Comparison of ENCODE assay signal across 8 mouse cellular contexts in genomic region chr12:59039971-59040844, GRCm38 (mm10). TPM values are rescaled to one million over a fixed set of nuclear protein-coding genes. Genes with fewer than 3 reads are reported as not detected.
DNase-seq lines count a peak whose midpoint lies in the region; ATAC-seq and TF ChIP-seq lines count a peak whose summit lies in the region.

No protein-coding gene starts in this region.

- H3K9me3 ChIP-seq in embryonic facial prominence, embryonic 14.5 days (ENCODE audit: control insufficient read depth, low read length), result no peaks in the 10 kb centered on the region
- no peaks in the 10 kb centered on the region for H3K9me3 ChIP-seq in megakaryocyte, embryonic 14.5 days

- WGBS in embryonic facial prominence, embryonic 14.5 days, result 6% methylated on average over 23 of the region's 23 CpGs
- WGBS in spleen, adult 2 months, result 48% methylated on average over 23 of the region's 23 CpGs

- TF ChIP-seq POLR2A in spleen, adult 2 months (IDR thresholded peaks at IDR 0.05; ENCODE audit: low read depth, low read length), result no peak

- TF ChIP-seq CTCF in spleen, adult 2 months (IDR thresholded peaks at IDR 0.05; ENCODE audit: extremely low read depth, insufficient read depth, insufficient read length, insufficient replicate concordance), result no peak

- H3K4me2 ChIP-seq in embryonic facial prominence, embryonic 14.5 days (ENCODE audit: low read depth, low read length), result peak overlapping the region; percentile 27

- H3K36me3 ChIP-seq in embryonic facial prominence, embryonic 14.5 days (ENCODE audit: control insufficient read depth, insufficient read depth, low read length), result peaks cover 34% of the 10 kb centered on the region
- peaks cover 44% of the 10 kb centered on the region for H3K36me3 ChIP-seq in megakaryocyte, embryonic 14.5 days (replicated peaks; ENCODE audit: low read length)
- H3K36me3 ChIP-seq in spleen, adult 2 months (ENCODE audit: control insufficient read depth, insufficient read depth, low read length), result peaks cover 11% of the 10 kb centered on the region

- peak overlapping the region; percentile 65 for H3K27ac ChIP-seq in embryonic facial prominence, embryonic 14.5 days (replicated peaks; ENCODE audit: low read depth, low read length)
- peak overlapping the region; percentile 81 for H3K27ac ChIP-seq in spleen, adult 2 months (ENCODE audit: insufficient read depth, low read length)

- intact Hi-C loops in heart, postnatal 10 days (cut with DNase I), result no loop called here

- ATAC-seq in embryonic facial prominence, embryonic 14.5 days (ENCODE audit: low read depth), result peak; percentile 80

- DNase-seq in B cell, adult 2 months, result peak; percentile 60 to 65
- DNase-seq in R1 (ENCODE audit: low read depth, low spot score), result peak; percentile 99
- DNase-seq in embryonic facial prominence, embryonic 14.5 days (ENCODE audit: low spot score), result peak; percentile 84
- peak; percentile 25 to 57 for DNase-seq in heart, postnatal 10 days
- peak; percentile 41 for DNase-seq in kidney, postnatal 14 days
- peak; percentile 15 to 35 for DNase-seq in spleen, adult 2 months (ENCODE audit: low read depth in 1 of 2, low spot score in 2 of 2)
- DNase-seq in frontal cortex, postnatal 36 days (ENCODE audit: low spot score in 2 of 2), result no peak

- 0 out of 2 replicates have a peak overlapping the region, but pooled peaks have one; percentile 3 for H3K4me3 ChIP-seq in embryonic facial prominence, embryonic 14.5 days (ENCODE audit: low read depth, low read length)
- H3K4me3 ChIP-seq in megakaryocyte, embryonic 14.5 days (replicated peaks), result peak overlapping the region; percentile 90
- H3K4me3 ChIP-seq in spleen, adult 2 months (ENCODE audit: extremely low read depth, insufficient read depth, insufficient read length), result no peak overlapping the region

- H3K27me3 ChIP-seq in embryonic facial prominence, embryonic 14.5 days (replicated peaks; ENCODE audit: control insufficient read depth, insufficient read depth, low read length), result no peaks in the 10 kb centered on the region
- H3K27me3 ChIP-seq in megakaryocyte, embryonic 14.5 days (replicated peaks), result no peaks in the 10 kb centered on the region
- H3K27me3 ChIP-seq in spleen, adult 2 months (ENCODE audit: control insufficient read depth, insufficient read depth, low read length), result no peaks in the 10 kb centered on the region

- H3K4me1 ChIP-seq in embryonic facial prominence, embryonic 14.5 days (ENCODE audit: control insufficient read depth, insufficient read depth, low read length), result no peaks in the 10 kb centered on the region
- H3K4me1 ChIP-seq in megakaryocyte, embryonic 14.5 days, result peaks cover 36% of the 10 kb centered on the region
- no peaks in the 10 kb centered on the region; the same call in 1 of the 2 replicates for H3K4me1 ChIP-seq in spleen, adult 2 months (ENCODE audit: control insufficient read depth, insufficient read depth, insufficient read length)

- no peak overlapping the region for H3K9ac ChIP-seq in embryonic facial prominence, embryonic 14.5 days (ENCODE audit: low read depth, low read length)

RNA-seq across cellular contexts. Expression of gene Trappc6b, which starts 21.1 kb away (rescaled TPM):
- polyA plus RNA-seq in embryonic facial prominence, embryonic 14.5 days (2014; fragmentation: Nextera tagmentation; extraction: Ambion mirVana), result 55.2 and 60.0 TPM in 2 replicates
- 10 to 100 TPM; 65.3 to 66.2 TPM for total RNA-seq in heart, postnatal 10 days (2021)
- polyA plus RNA-seq in megakaryocyte, embryonic 14.5 days (2012; ENCODE audit: insufficient read depth, low replicate concordance), result 15.5 and 76.7 TPM in 2 replicates
- 62.8 and 68.8 TPM in 2 replicates for polyA plus RNA-seq in spleen, adult 2 months (2012; rRNA removed)

RNA-seq across cellular contexts. Expression of gene Pnn, which starts 26.5 kb away (rescaled TPM):
- polyA plus RNA-seq in embryonic facial prominence, embryonic 14.5 days (2014; fragmentation: Nextera tagmentation; extraction: Ambion mirVana), result 73.4 and 73.5 TPM in 2 replicates
- total RNA-seq in heart, postnatal 10 days (2021), result 10 to 100 TPM; 26.1 to 29.4 TPM
- 14.7 and 32.9 TPM in 2 replicates for polyA plus RNA-seq in megakaryocyte, embryonic 14.5 days (2012; ENCODE audit: insufficient read depth, low replicate concordance)
- 15.4 and 16.2 TPM in 2 replicates for polyA plus RNA-seq in spleen, adult 2 months (2012; rRNA removed)

RNA-seq across cellular contexts. Expression of gene Gemin2, which starts 27.0 kb away (rescaled TPM):
- 13.3 and 16.3 TPM in 2 replicates for polyA plus RNA-seq in embryonic facial prominence, embryonic 14.5 days (2014; fragmentation: Nextera tagmentation; extraction: Ambion mirVana)
- 1 to 10 TPM; 6.9 to 7.5 TPM for total RNA-seq in heart, postnatal 10 days (2021)
- polyA plus RNA-seq in megakaryocyte, embryonic 14.5 days (2012; ENCODE audit: insufficient read depth, low replicate concordance), result 1.8 TPM in 1 of 2 replicates, not detected in the other
- 2.5 and 3.0 TPM in 2 replicates for polyA plus RNA-seq in spleen, adult 2 months (2012; rRNA removed)

RNA-seq across cellular contexts. Expression of gene Sec23a, which starts 28.4 kb away (rescaled TPM):
- 115 and 121 TPM in 2 replicates for polyA plus RNA-seq in embryonic facial prominence, embryonic 14.5 days (2014; fragmentation: Nextera tagmentation; extraction: Ambion mirVana)
- 10 to 100 TPM; 47.6 to 49.5 TPM for total RNA-seq in heart, postnatal 10 days (2021)
- polyA plus RNA-seq in megakaryocyte, embryonic 14.5 days (2012; ENCODE audit: insufficient read depth, low replicate concordance), result 1.2 and 1.5 TPM in 2 replicates
- polyA plus RNA-seq in spleen, adult 2 months (2012; rRNA removed), result 3.9 and 4.5 TPM in 2 replicates

RNA-seq across cellular contexts. Expression of gene Mia2, which starts 55.4 kb away (rescaled TPM):
- 53.9 and 58.2 TPM in 2 replicates for polyA plus RNA-seq in embryonic facial prominence, embryonic 14.5 days (2014; fragmentation: Nextera tagmentation; extraction: Ambion mirVana)
- total RNA-seq in heart, postnatal 10 days (2021), result 10 to 100 TPM; 62.8 to 65.1 TPM
- 12.8 and 26.3 TPM in 2 replicates for polyA plus RNA-seq in megakaryocyte, embryonic 14.5 days (2012; ENCODE audit: insufficient read depth, low replicate concordance)
- 16.5 and 18.9 TPM in 2 replicates for polyA plus RNA-seq in spleen, adult 2 months (2012; rRNA removed)

Comparison
In these comparisons a context has a peak if more than half of its experiments do, and no peak if none do; other contexts are left out.
1. DNase-seq: peak in B cell, adult 2 months (2 of 2), R1 (single experiment), embryonic facial prominence, embryonic 14.5 days (single experiment), heart, postnatal 10 days (2 of 2), kidney, postnatal 14 days (single experiment) and spleen, adult 2 months (2 of 2); none in frontal cortex, postnatal 36 days (0 of 2).